Mouse (Mus musculus) stomach, embryonic 16.5 days (tissue): ENCODE data around the gene Gpt2. TPM values are rescaled to one million over a fixed set of nuclear protein-coding genes. Genes with fewer than 3 reads are reported as not detected.

ENCODE experiments used
- ATAC-seq: fragments of 200-750 bp; cut with Nextera tagmentation; 2 replicates; pipeline ENCODE4 v1.8.0; 2017; ENCODE audit warnings: moderate number of reproducible peaks, moderate TSS enrichment; ENCODE audit not compliant: insufficient read depth, low FRiP score
- H3K27ac ChIP-seq: fragments of 300-500 bp; sonication (generic); 2 replicates; pipeline ENCODE4 v1.5.1; 2014; ENCODE audit warnings: low read length
- H3K27me3 ChIP-seq: fragments of 300-500 bp; sonication (generic); 2 replicates; pipeline ENCODE4 v1.6.1; 2014; ENCODE audit warnings: low read length, control low read depth, mixed read lengths; ENCODE audit not compliant: control insufficient read depth, insufficient read depth
- H3K36me3 ChIP-seq: fragments of 300-500 bp; sonication (generic); 2 replicates; pipeline ENCODE4 v1.6.1; 2014; ENCODE audit warnings: low read length; ENCODE audit not compliant: control insufficient read depth, insufficient read depth
- H3K4me1 ChIP-seq: fragments of 300-500 bp; sonication (generic); 2 replicates; pipeline ENCODE4 v1.6.1; 2014; ENCODE audit warnings: low read length, control low read depth, mixed read lengths; ENCODE audit not compliant: control insufficient read depth, insufficient read depth
- H3K4me2 ChIP-seq: fragments of 300-500 bp; sonication (generic); 2 replicates; pipeline ENCODE4 v1.6.1; 2014; ENCODE audit warnings: low read depth, low read length, mixed read lengths
- H3K4me3 ChIP-seq: fragments of 300-500 bp; sonication (generic); replicated peaks from 2 replicates; pipeline ENCODE4 v1.5.1; 2014; ENCODE audit warnings: mild to moderate bottlenecking, low read length
- H3K9ac ChIP-seq: fragments of 300-500 bp; sonication (generic); 2 replicates; pipeline ENCODE4 v1.6.1; 2014; ENCODE audit warnings: low read length
- H3K9me3 ChIP-seq: fragments of 300-500 bp; sonication (generic); replicated peaks from 2 replicates; pipeline ENCODE4 v1.6.1; 2016; ENCODE audit warnings: low read length, control low read depth; ENCODE audit not compliant: control insufficient read depth
- WGBS: fragments of 180-500 bp; shearing (Covaris S2); extraction: QIAGEN DNeasy Blood & Tissue Kit; methylation state at CpG from one replicate; pipeline ENCODE4 v1.1.7; 2014; 5-methylcytosine and 5-hydroxymethylcytosine counted together
- polyA plus RNA-seq: library from polyadenylated mRNA; unstranded; fragments of >200 nt; fragmentation: Nextera tagmentation; extraction: Ambion mirVana; gene quantifications from 2 replicates; pipeline ENCODE4 v1.2.1, GENCODE M21; 2015

Gene Gpt2
- polyA plus RNA-seq, 1 experiment from 2014 or later: 26.7 TPM

- Histone ChIP-seq H3K4me3 (peak within 1 kb of the TSS; percentile 90), H3K36me3 (0 out of 2 replicates have a peak, but pooled peaks cover 6% of the 10 kb centered on the region), H3K9me3 (no peaks in the 10 kb centered on the region), H3K27me3 (no peaks in the 10 kb centered on the region), H3K4me1 (0 out of 2 replicates have a peak, but pooled peaks cover 4% of the 10 kb centered on the region), H3K27ac (peak within 1 kb of the TSS; percentile 97), H3K4me2 (peak within 1 kb of the TSS; percentile 81), H3K9ac (peak within 1 kb of the TSS; percentile 96)
- WGBS: under 1% methylated on average over 75 of the region's 77 CpGs
- ATAC-seq: peak; percentile 95
These were observed 63.1 kb downstream of the Gpt2 start, which contains the start of gene Dnaja2 for GRCm38 (mm10) chr8:85555181-85556145. Dnaja2 (minus strand) TSS chr8:85555344.

DNA sequence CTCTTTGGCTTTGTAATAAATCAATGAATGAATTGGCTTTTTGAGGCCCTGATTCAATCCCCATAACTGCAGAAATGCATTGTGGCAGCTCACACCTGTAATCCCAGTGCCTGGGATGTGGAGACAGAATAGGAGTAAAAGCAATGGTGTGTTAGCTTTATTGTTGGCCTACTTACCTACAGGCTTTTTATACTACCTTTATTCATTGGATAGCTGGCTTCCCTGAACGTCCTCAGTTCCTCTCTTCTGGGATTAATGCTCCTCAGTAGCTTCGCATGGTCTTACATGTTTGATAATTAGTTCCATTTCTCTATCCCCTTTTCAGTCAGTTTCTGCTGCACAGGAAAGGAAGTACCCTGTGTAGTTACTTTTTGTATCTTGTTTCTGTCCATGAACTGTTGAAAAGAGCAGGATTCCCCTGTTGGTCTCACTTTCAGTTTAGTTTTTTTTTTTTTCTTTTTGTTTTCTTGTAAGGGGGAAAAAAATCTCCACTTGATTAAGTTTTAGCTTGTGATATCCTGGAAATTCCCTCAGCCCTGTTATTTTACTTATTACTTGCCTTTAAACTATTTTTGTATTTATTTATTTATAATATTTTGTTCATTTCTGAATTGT is 64.7 kb downstream of the Gpt2 start:
- H3K4me1 ChIP-seq: 0 out of 2 replicates have a peak, but pooled peaks cover 4% of the 10 kb centered on the region
- no peak overlapping the region for H3K4me3 ChIP-seq
- ATAC-seq: no peak
- H3K9ac ChIP-seq: no peak overlapping the region
- 82% methylated on average over 2 of the region's 2 CpGs for WGBS
- H3K27ac ChIP-seq: no peak overlapping the region
- H3K27me3 ChIP-seq: no peaks in the 10 kb centered on the region
- H3K9me3 ChIP-seq: no peaks in the 10 kb centered on the region
- no peak overlapping the region for H3K4me2 ChIP-seq
- 0 out of 2 replicates have a peak, but pooled peaks cover 6% of the 10 kb centered on the region for H3K36me3 ChIP-seq

DNA sequence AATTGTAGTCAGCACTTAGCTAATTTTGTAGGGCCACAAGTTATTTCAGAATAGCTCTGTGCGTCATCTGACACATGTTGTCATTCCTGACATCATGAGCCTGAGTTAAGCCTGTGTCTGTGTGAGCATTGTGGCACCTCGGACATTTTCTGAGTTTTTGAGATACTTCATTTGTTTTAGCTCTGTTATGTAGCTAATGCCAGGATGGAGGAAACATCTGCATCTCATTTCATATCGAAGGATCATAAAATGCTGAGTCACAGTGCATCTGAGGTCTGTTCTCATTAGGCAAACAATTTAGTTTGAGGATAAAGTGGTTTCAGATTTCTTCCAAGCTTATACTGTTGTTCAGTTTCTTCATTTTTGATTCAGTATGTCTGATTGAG is 65.2 kb downstream of the Gpt2 start:
- no peaks in the 10 kb centered on the region for H3K9me3 ChIP-seq
- H3K27ac ChIP-seq: no peak overlapping the region
- 67% methylated on average over 3 of the region's 3 CpGs for WGBS
- H3K9ac ChIP-seq: no peak overlapping the region
- H3K36me3 ChIP-seq: 0 out of 2 replicates have a peak, but pooled peaks cover 4% of the 10 kb centered on the region
- H3K4me2 ChIP-seq: no peak overlapping the region
- H3K4me3 ChIP-seq: no peak overlapping the region
- 0 out of 2 replicates have a peak, but pooled peaks cover 2% of the 10 kb centered on the region for H3K4me1 ChIP-seq
- no peak for ATAC-seq
- no peaks in the 10 kb centered on the region for H3K27me3 ChIP-seq

DNA sequence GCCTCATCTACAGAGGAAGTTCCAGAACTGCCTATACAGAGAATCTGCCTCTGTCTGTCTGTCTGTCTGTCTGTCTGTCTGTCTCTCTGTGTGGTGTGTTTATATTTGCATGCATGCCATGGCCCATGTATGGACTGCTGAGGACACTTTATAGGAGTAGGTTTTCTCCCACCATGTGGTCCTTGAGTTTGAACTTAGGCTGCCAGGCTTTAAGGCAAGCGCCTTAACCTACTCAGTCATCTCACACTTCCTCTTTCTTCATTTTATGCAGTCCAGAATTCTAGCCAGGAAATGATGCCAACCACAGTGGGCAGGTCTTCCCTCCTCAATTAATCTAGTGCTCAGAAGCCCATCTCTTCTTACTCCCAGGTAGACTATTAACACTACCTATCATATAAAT is 66.8 kb downstream of the Gpt2 start:
- H3K27ac ChIP-seq: no peak overlapping the region
- ATAC-seq: no peak
- H3K4me3 ChIP-seq: no peak overlapping the region
- H3K36me3 ChIP-seq: no peaks in the 10 kb centered on the region
- no peak overlapping the region for H3K4me2 ChIP-seq
- H3K9me3 ChIP-seq: no peaks in the 10 kb centered on the region
- 0 out of 2 replicates have a peak, but pooled peaks cover 2% of the 10 kb centered on the region for H3K4me1 ChIP-seq
- WGBS: 85% methylated on average over 1 of the region's 1 CpGs
- no peaks in the 10 kb centered on the region for H3K27me3 ChIP-seq
- H3K9ac ChIP-seq: no peak overlapping the region

DNA sequence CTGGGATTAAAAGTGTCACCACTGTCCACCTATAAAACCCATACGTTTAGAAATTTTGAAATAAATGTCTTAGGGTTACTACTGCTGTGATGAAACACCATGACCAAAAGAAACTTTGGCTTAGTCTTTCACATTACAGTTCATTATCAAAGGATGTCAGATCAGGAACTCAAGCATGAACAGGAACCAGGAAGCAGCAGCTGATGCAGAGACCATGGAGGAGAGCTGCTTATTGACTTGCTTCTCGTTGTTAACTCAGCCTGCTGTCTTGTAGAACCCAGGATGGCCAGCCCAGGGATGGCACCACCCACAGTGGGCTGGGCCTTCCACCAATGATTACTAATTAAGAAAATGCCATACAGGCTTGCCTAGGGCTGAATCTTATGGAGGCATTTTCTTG is 67.6 kb downstream of the Gpt2 start:
- Histone ChIP-seq H3K4me1 (0 out of 2 replicates have a peak, but pooled peaks cover 2% of the 10 kb centered on the region), H3K4me2 (no peak overlapping the region), H3K27me3 (no peaks in the 10 kb centered on the region), H3K27ac (no peak overlapping the region), H3K9me3 (no peaks in the 10 kb centered on the region), H3K36me3 (no peaks in the 10 kb centered on the region), H3K9ac (no peak overlapping the region), H3K4me3 (no peak overlapping the region)
- WGBS: 50% methylated on average over 2 of the region's 2 CpGs
- ATAC-seq: no peak

GRCm38 (mm10) chr8:85563336-85563735 is 71.0 kb downstream of the Gpt2 start:
- Histone ChIP-seq H3K9me3 (no peaks in the 10 kb centered on the region), H3K27ac (no peak overlapping the region), H3K36me3 (no peaks in the 10 kb centered on the region), H3K4me2 (no peak overlapping the region), H3K4me1 (no peaks in the 10 kb centered on the region), H3K4me3 (no peak overlapping the region), H3K27me3 (no peaks in the 10 kb centered on the region), H3K9ac (no peak overlapping the region)
- 87% methylated on average over 8 of the region's 8 CpGs for WGBS
- no peak for ATAC-seq

GRCm38 (mm10) chr8:85565186-85565585 is 72.8 kb downstream of the Gpt2 start:
- Histone ChIP-seq H3K9ac (no peak overlapping the region), H3K4me1 (no peaks in the 10 kb centered on the region), H3K4me3 (no peak overlapping the region), H3K9me3 (no peaks in the 10 kb centered on the region), H3K27ac (no peak overlapping the region), H3K4me2 (no peak overlapping the region), H3K27me3 (no peaks in the 10 kb centered on the region), H3K36me3 (no peaks in the 10 kb centered on the region)
- 62% methylated on average over 3 of the region's 3 CpGs for WGBS
- no peak for ATAC-seq

GRCm38 (mm10) chr8:85567801-85568200 is 75.4 kb downstream of the Gpt2 start:
- H3K9ac ChIP-seq: no peak overlapping the region
- no peak overlapping the region for H3K27ac ChIP-seq
- 82% methylated on average over 2 of the region's 2 CpGs for WGBS
- no peak for ATAC-seq
- H3K4me2 ChIP-seq: no peak overlapping the region
- H3K4me3 ChIP-seq: no peak overlapping the region
- H3K36me3 ChIP-seq: no peaks in the 10 kb centered on the region
- no peaks in the 10 kb centered on the region for H3K4me1 ChIP-seq
- H3K9me3 ChIP-seq: no peaks in the 10 kb centered on the region
- no peaks in the 10 kb centered on the region for H3K27me3 ChIP-seq

DNA sequence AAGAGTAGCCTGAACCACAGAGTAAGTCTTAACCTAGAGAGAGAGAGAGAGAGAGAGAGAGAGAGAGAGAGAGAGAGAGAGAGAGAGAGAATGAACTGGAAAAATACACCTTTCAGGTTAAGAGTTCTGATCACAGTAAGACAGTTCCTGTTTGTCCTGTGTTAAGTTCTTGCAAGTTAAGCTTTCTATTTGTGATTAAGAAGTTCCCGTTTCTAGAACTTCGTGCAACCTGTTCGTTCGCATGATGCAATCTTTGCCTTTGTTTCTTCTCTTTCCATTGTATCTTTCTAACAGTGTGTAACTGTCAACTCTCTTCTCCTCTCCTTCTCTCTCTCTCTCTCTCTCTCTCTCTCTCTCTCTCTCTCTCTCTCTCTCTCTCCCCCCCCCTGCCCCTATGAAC is 78.1 kb downstream of the Gpt2 start:
- H3K27me3 ChIP-seq: no peaks in the 10 kb centered on the region
- H3K36me3 ChIP-seq: no peaks in the 10 kb centered on the region
- WGBS: 83% methylated on average over 4 of the region's 4 CpGs
- no peak overlapping the region for H3K27ac ChIP-seq
- no peak overlapping the region for H3K4me3 ChIP-seq
- H3K9ac ChIP-seq: no peak overlapping the region
- no peak overlapping the region for H3K4me2 ChIP-seq
- ATAC-seq: no peak
- H3K4me1 ChIP-seq: no peaks in the 10 kb centered on the region
- H3K9me3 ChIP-seq: no peaks in the 10 kb centered on the region
